Mouse (Mus musculus) hindlimb bud, embryonic 11.5 days (tissue): ENCODE measurements around the gene Gm614.

ENCODE experiments used
- DNase-seq: peaks from one replicate; pipeline ENCODE4 v3.0.0-alpha.2; 2012; ENCODE audit warnings: low read depth, low spot score; ENCODE audit errors: extremely low spot score

Gene Gm614

DNA sequence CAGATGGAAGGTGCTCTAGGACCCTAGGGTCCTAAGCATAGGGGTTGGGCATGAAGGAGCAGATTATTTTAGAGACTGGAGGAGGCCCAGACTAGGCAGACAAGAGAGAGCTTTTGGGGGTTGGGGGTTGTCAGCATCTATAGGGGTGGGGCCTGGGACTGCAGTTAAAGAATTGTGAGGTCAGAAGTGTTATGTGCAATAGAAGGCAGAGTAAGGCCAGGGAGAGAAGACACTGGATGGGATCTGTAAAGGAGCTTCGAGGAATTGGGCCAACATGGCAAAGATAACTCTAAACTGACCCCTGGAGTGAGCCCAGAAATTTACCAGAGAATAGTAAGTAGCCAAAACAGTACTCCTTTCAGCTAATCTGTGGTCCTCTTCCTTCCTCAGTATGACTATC lies at the start of gene Gm614:
TSS of gene Gm614 (minus strand) at position 101 of the 400 bp plus-strand sequence.
- DNase-seq, result no peak

DNA sequence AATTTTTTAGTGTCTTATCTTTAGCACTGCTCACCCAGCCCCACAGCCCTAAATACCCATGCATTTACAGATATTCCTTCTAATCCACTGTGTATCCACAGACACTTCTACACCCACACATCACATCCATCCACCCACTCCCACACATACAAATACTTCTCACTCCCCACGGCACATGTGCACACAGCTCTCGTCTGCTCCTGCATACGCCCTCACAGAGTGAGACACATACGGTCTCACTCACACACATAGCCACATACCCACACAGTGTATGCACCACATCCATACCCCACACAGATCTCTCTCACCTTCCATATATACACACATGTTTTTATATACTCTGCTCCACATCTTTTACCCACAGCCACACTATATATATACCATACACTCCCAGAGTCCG lies 45.5 kb upstream of the Gm614 start:
- DNase-seq, result no peak

DNA sequence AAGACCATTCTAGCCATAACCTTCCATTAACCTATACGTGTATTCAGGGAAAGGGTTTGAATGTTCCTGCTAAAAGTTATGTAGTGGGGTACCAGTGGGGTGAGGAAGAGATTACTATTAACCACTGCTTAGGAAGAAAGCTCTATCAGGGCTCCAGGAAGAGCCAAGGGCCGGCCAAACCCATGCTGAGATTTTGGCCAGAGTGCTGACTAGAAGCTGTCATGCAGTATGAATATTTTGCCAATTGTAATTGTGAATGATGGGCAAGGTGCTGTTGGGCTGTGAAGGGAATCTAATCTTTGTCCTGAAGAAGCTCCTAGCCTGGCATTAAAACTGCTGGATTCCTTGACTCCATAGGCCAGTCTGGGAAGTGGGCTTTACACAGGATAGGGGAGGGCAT lies 40.9 kb upstream of the Gm614 start:
- DNase-seq, result no peak

DNA sequence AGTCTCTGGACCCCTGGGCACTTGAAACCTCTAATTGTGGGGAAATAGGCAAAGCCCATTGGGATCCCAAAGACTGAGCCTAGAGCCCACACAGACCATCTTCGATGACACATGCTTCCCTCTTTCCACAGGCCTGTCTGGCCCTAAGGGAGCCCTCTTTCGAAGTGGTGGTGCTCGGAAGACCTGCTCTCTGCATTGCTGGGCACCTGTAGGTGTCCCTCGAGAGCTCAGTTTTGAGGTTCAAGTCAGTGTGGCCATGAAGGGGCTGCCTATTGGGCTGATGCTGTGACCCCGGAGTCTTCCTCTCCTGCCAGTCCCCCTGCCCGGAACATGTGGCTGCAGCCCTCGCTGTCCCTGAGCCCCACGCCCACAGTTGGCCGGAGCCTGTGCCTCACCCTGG lies 37.9 kb upstream of the Gm614 start:
- no peak for DNase-seq

DNA sequence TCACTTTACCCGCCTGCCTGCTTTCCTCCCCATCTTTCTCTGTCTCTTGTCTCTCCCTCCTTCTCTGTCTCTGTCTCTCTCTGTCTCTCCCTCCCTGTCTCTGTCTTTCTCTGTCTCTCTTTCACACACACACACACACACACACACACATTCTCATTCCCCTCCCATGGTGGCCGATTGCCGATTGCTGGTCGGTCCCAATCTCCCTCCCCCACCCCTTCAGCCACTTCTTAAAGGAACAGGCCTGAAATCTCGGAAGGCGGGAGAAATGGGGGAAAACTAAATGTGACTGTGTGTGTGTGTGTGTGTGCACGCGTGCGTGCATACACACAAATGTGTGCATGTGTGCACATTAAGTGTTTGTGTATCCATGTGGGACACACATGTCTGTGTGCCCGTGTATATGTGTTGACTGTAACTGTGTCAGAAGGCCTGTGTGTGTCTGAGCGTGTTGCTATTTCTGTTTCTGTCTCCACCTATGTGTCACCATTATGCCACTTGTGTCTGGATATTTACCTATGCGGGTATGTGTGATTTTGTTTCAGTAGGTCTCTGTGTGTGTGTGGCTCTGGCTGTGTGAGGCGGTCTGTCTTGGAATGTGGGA lies 36.7 kb upstream of the Gm614 start:
- no peak for DNase-seq

DNA sequence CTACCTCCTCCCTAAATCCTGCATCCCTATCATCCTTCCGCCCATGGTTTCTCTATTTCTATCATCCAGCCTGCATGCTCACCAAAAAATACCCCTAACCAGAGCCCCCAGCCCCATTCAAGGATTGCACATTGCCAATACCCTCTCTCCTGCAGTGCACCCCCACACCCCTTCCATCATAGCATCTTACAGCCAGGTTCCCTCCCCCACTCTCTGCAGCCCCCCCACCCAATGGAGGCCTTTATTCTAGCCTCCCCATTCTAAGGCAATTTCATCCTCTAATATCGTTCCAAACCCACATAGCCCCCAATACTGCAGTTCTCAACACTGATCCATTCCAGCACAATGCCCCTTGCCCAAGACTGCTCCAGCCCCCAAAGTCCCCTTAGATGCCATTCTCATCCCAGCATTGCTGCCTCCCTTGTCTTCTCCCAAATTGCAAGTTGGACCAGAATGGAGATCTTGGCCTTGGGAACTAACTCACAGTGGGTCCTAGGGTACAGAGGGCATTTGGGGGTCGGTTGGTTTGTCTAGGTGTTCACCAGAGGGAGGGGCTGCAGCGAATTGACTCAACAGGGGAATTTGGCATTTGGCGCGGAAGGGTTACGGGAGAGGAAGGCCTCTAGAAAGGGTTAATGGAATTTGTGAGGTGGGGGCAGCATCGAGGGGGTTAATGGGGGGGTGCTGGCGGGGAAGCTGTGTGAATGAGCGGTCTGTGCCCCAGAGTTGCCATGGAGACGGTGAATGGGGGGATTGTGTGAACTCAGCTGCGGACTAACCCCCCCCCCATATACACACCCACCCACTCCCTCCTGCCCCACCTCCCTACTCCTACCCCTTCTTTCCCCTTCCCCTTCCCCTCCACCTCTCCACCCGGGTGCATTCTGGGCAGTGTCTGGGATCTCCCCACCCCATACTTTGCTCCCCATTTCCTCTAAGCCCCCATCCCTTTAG lies 36.0 kb upstream of the Gm614 start:
- no peak for DNase-seq

DNA sequence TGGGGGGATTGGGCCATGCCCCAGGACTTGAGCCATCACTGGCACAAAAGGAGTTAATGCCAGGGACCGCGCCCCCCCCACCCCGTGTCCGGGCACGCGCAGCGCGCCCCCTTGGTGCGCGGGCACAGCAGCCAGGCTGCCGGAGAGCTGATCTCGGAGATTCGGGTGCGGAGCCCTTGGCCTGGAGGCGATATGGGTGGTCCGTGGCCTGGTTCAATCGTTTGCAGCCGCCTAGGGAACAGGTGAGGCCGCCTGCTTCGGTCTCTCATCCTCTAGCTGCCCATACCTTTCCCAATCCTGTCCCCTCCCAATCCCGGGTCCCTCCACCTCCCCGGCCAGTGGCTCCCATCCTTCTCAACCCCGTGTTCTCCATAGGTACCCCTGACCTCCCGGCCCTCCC lies 35.3 kb upstream of the Gm614 start, which contains the start of gene Nlgn3:
TSS of gene Nlgn3 (plus strand) at position 114 of the 400 bp plus-strand sequence.
- no peak for DNase-seq

DNA sequence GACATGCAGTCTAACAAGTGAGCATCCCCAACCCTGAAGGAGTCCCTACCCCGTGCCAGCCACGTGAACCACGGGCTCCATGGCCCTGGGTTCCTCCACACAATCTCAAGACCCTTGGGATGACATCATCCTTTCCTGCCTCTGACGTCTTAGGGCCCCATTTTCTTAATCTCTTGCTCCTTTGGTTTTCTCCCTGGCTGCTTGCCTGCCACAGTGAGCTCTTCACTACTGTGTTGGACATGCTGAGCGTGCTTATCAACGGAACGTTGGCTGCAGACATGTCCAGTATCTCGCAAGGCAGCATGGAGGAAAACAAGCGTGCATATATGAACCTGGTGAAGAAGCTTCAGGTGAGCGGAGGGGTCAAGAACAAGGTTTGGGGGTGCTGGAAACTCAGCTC lies 26.3 kb upstream of the Gm614 start:
- no peak for DNase-seq

DNA sequence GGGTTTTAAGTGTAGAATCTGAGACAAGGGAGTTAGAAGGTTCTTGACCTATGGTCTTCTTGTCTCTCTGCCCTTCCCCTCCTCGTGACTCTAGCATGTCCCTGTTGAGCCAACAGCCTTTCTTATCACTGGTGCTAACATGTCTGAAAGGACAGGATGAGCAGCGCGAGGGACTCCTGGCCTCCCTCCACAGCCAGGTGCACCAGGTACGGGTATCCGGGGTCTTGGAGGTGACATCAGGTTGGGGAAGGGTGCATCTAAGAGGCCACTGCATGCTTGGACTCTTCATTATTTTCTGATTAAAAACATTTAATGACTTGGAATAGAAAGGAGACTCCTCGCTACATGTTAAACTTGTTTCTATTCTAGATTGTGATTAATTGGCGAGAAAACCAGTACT lies 25.2 kb upstream of the Gm614 start:
- no peak for DNase-seq

DNA sequence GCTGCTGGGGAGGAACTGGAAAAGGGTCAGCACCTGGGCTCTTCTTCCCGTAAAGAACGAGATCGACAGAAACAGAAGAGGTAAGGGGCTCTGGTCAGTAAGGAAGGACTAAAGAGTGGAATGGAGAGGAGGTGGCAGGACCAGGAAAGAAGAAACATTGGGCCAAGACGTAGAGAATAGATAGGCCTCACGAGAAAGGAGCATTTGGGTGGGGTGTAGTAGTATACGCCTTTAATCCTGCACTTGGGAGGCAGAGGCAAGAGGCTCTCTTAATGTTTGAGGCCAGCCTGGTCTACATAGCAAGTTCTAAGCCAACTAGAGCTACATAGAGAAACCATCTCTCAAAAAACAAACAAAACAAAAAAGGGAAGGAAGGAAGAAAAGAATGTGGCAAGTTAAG lies 24.6 kb upstream of the Gm614 start:
- no peak for DNase-seq

DNA sequence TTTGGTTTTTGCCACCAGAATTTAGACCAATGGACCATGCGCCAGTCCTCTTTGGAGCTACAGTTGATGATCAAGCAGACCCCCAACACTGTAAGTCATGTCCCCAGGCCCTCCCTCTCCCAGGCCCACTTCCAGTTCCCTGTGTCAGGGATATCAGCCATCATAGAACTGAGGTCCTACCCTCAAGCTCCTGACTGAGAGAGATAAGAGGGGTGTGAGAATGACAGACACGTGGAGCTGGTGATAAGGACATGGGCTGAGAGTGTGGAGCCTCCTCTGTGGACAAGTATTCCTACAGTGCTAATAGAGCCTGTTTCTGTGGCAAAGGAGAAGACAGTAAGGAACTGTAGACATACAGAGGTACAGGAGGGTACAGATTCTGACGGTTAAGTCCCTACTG lies 23.8 kb upstream of the Gm614 start:
- DNase-seq, result no peak

DNA sequence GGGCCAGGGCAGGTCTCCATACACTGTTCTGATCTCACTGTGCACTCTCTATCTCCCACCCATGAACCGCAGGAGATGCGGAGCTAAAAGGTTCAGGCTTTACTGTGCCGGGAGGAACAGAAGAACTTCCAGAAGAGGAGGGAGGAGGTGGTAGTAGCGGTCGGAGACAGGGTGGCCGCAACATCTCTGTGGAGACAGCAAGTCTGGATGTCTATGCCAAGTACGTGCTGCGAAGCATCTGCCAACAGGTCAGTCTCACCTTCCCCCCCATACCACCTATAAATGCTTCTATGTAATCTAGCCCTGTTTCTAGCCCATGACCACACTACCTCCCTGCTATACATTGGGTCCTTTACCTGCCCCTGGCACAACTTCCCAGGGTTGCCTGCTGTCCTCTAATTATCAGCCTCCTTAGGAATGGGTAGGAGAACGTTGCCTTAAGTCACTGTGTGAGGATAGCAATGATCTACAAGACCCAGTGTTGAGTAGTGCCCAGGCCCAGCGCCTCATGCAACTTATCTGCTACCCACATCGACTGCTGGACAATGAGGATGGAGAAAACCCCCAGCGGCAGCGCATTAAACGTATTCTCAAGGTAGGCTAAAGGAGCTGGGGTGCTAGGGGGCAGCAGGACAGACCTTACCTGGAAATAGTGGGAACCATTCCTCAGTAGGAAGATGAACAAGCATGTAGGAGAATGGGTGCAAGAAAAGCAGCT lies 22.3 kb upstream of the Gm614 start:
- DNase-seq, result no peak

DNA sequence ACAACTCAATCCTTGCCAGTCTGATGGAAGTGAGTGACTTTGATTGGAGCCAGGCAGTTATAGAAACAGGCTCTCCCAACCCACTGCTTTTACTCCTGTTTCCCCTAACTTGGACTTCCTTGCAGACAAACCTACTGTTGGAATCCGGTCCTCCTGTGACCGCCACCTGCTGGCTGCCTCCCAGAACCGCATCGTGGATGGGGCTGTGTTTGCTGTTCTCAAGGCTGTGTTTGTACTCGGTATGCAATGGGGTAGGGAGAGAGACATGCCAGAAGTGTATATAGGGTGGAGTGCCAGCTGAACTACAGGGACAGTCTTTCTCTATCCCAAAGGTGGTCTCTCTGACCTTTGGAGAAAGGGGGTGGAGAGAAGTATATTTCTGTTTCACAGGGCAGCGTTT lies 21.7 kb upstream of the Gm614 start:
- no peak for DNase-seq

DNA sequence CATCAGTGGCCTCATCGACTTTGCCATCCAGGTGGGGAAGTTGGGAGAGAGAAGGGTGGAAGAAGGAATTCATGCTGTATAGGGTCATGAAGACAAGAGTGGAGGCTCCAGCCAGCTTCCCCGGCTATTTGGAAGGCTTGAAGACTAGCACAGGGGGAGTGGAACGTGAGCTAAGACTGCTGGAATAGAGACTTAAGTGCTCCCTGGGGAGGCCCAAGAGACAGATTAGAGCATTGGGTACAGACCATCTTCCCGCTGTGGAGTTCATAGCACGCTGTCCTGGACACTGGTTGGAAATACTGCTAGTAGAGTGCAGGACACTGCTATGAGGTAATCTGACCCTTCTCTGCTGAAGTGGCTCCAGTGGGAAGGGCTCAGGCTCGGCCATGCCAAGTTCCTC lies 19.0 kb upstream of the Gm614 start:
- DNase-seq, result no peak

DNA sequence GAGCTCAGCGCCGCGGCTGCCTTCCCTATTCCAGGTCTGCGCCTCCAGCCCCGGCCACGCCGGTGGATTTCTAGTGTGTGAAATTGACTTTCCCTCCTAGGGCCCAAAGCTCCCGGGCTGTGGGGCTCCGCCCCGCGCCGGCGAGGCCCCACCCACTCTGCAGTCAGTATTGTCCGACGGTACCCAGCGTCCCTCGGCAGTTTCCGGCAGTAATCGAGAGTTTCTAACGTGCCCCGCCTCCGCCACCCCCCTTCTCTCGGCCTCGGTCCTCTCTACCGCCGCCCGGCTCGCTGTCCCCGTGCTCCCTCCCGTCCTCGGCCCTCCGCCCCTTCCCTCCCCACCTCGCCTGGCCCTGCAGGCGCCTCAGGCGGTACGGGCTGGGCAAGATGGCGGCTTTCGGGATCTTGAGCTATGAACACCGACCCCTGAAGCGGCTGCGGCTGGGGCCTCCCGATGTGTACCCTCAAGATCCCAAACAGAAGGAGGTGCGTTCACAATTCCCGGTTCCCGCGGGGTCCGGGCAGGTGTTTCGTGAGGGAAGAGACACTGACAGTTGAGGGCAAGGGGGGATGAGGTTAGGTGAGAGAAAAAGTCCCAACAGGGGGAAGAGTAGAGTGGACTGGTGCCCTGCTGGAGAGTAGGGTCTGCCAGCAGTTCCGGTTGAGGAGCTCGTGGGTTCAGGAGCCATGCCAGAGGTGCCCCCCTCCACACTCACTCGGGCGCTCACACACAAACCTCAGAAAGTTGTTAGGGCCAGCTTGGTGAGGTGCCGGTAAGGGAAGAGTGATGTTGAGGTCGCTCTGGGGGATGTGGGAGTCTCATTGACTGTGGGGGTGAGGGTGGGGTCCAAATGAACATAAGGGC lies 10.3 kb upstream of the Gm614 start, which contains the start of gene Med12:
TSS of gene Med12 (plus strand) at position 156 of the 864 bp plus-strand sequence.
- DNase-seq, result peak; percentile 20

DNA sequence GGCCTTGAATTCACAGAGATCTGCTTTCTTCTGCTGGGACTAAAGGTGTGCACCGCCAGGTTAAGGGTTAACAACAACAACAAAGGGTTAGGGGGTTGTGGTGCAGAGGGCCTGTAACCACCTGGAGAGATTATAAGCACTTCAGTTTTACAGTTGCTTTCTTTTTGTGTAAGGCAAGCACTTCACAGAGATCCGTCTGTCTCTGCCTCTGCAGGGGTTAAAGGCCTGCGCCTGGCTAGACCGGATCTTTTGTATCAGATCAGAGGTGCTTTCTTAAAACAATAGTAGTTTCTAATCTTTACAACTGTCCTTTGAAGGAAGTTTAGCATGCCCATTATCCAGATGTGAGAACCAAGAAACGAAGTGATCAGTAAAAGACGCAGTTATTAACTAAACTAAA lies 9.6 kb upstream of the Gm614 start:
- no peak for DNase-seq

DNA sequence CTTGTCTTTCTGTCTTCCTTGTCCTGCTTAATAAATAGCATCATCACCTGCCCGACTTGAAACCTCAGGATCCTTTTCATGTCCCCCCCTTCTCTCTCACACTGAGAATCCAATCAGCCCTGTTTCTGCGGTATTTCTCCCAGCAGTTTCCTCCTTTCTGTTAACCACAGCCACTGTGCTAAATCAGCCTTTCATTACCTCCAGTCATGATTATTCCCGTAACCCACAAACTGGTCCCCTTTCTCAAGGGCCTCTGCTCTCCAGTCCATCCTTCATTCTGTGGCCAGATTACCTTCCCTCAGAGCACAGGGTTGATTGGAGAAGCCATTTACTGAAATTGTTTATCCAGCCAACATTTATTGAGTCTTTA lies 4.9 kb upstream of the Gm614 start, which contains the start of gene Gm20489:
TSS of gene Gm20489 (minus strand) at position 269 of the 370 bp plus-strand sequence.
- DNase-seq, result no peak

DNA sequence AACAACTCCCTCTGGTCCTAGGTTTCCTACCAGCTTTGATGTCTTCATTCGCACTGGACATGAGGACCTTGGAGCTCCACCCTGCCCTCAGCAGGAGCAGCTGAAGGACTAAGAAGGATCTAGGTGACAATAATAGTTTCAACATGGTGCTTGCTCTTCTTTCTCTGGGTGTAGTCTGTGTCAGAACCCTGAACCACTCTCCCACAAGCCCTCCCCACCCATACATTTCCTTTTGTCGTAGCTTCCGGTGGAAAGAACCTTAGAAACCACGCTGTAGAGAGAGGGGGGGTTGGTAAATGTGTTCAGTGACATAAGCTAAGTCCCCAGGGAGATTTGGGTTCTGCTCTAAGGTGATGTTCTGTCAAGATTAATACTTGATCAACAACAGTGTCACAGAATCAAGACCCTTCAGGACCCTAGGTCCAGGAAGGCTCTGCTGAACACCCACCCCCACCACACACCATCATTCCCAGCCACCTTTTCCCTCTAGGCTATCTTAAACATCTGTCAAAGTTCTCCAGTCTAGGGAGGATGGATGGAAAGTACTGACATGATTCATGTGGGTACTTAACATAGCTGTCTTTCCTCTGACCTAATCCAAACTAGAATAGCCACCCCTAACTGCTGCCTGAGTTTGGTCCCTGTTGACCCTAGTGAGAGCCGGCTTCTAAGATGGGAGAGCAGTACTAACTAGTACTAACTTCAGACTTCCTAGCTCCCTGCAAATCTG lies 4.4 kb upstream of the Gm614 start, which contains the start of gene Il2rg:
TSS of gene Il2rg (minus strand) at position 231 of the 730 bp plus-strand sequence.
- no peak for DNase-seq

DNA sequence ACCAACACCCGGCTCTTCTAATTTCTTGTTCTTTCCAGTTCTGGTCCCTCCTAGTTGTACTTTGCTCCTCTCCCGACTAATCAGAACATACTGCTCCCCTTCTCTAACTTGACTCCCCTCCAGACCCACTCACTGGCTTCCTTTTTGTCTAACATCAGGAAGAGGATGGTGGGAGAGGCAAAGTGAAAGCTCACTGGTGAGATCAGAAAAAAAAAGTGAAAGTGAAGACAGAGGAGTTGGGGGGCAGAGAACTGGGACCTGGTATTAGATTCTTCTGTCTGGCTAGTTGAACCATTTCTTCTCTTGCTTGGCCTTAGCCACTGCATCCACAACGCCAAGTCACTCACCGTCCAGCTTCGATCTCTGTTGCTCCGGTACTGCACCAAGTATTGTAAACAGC lies 2.8 kb upstream of the Gm614 start:
- DNase-seq, result no peak
